Comparison of ENCODE assay signal across 8 mouse cellular contexts in the genomic region with DNA sequence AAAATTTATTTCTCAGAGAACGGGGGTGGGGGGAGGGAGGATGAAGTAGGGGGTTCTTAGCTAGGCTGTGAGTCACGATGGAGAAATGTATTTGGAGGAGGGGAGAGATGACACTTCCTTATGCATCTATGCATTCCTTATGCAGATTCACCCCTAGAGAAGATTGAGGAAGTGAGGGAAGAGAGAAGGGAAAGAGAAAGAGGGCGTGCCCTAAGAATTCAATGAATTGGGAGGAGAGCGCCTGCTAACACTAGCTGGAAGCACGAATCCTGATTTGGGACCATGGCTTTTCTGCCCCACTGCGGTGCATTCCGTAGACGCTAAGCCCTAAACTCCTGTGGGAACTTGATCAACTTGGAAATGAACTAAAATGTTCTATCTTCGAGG. TPM values are rescaled to one million over a fixed set of nuclear protein-coding genes. Genes with fewer than 3 reads are reported as not detected.
A peak's percentile ranks its signal among the peaks of the same experiment; 100 is the strongest.
DNase-seq lines count a peak whose midpoint lies in the region; ATAC-seq and TF ChIP-seq lines count a peak whose summit lies in the region.

No protein-coding gene starts in this region.

- H3K27me3 ChIP-seq in heart, postnatal 0 days (ENCODE audit: control insufficient read depth, insufficient read depth, low read length): peaks cover 24% of the 10 kb centered on the region
- peaks cover 40% of the 10 kb centered on the region for H3K27me3 ChIP-seq in embryonic facial prominence, embryonic 13.5 days
- H3K27me3 ChIP-seq in intestine, postnatal 0 days (replicated peaks; ENCODE audit: control insufficient read depth, insufficient read depth, low read length): 0 out of 2 replicates have a peak, but pooled peaks cover 3% of the 10 kb centered on the region
- 0 out of 2 replicates have a peak, but pooled peaks cover 6% of the 10 kb centered on the region for H3K27me3 ChIP-seq in midbrain, embryonic 16.5 days (ENCODE audit: control insufficient read depth, insufficient read depth, low read depth, low read length)

- H3K36me3 ChIP-seq in heart, postnatal 0 days (replicated peaks; ENCODE audit: control insufficient read depth, insufficient read depth, low read length): no peaks in the 10 kb centered on the region
- H3K36me3 ChIP-seq in embryonic facial prominence, embryonic 13.5 days: no peaks in the 10 kb centered on the region
- H3K36me3 ChIP-seq in intestine, postnatal 0 days (ENCODE audit: control insufficient read depth, insufficient read depth): no peaks in the 10 kb centered on the region
- H3K36me3 ChIP-seq in midbrain, embryonic 16.5 days (ENCODE audit: control insufficient read depth, insufficient read depth, low read length): no peaks in the 10 kb centered on the region

- no peak for ATAC-seq in heart, postnatal 0 days (ENCODE audit: insufficient read depth, low read depth)
- ATAC-seq in embryonic facial prominence, embryonic 13.5 days (ENCODE audit: insufficient number of reproducible peaks, insufficient read depth, low FRiP score, low TSS enrichment, low read depth): no peak
- ATAC-seq in intestine, postnatal 0 days: no peak
- no peak for ATAC-seq in midbrain, embryonic 16.5 days

- H3K4me1 ChIP-seq in heart, postnatal 0 days (ENCODE audit: control insufficient read depth, insufficient read depth): peaks cover 9% of the 10 kb centered on the region; the same call in 1 of the 2 replicates
- H3K4me1 ChIP-seq in embryonic facial prominence, embryonic 13.5 days: peaks cover 5% of the 10 kb centered on the region; the same call in 1 of the 2 replicates
- peaks cover 5% of the 10 kb centered on the region; the same call in 1 of the 2 replicates for H3K4me1 ChIP-seq in intestine, postnatal 0 days (replicated peaks; ENCODE audit: control insufficient read depth, insufficient read depth, low read length)
- peaks cover 3% of the 10 kb centered on the region; the same call in 1 of the 2 replicates for H3K4me1 ChIP-seq in midbrain, embryonic 16.5 days (ENCODE audit: control insufficient read depth, insufficient read depth, low read length)

- 14% methylated on average over 9 of the region's 9 CpGs for WGBS in heart, postnatal 0 days
- WGBS in embryonic facial prominence, embryonic 13.5 days: 12% methylated on average over 9 of the region's 9 CpGs
- WGBS in intestine, postnatal 0 days: 14% methylated on average over 9 of the region's 9 CpGs
- WGBS in midbrain, embryonic 16.5 days: 13% methylated on average over 9 of the region's 9 CpGs

- H3K27ac ChIP-seq in heart, postnatal 0 days (ENCODE audit: low read depth): no peak overlapping the region
- H3K27ac ChIP-seq in embryonic facial prominence, embryonic 13.5 days: no peak overlapping the region
- no peak overlapping the region for H3K27ac ChIP-seq in intestine, postnatal 0 days (ENCODE audit: low read depth, low read length)
- H3K27ac ChIP-seq in midbrain, embryonic 16.5 days (ENCODE audit: low read length): peak overlapping the region; percentile 88; the same call in 1 of the 2 replicates

- no peak overlapping the region for H3K9ac ChIP-seq in heart, postnatal 0 days (replicated peaks; ENCODE audit: low read depth, low read length)
- H3K9ac ChIP-seq in embryonic facial prominence, embryonic 13.5 days: peak overlapping the region; percentile 62; the same call in 1 of the 2 replicates
- no peak overlapping the region for H3K9ac ChIP-seq in intestine, postnatal 0 days (ENCODE audit: low read depth, low read length)
- H3K9ac ChIP-seq in midbrain, embryonic 16.5 days (ENCODE audit: low read depth, low read length): peak overlapping the region; percentile 86

- H3K4me2 ChIP-seq in heart, postnatal 0 days (ENCODE audit: low read depth, low read length): peak overlapping the region; percentile 88
- H3K4me2 ChIP-seq in embryonic facial prominence, embryonic 13.5 days: peak overlapping the region; percentile 98
- peak overlapping the region; percentile 93 for H3K4me2 ChIP-seq in intestine, postnatal 0 days (replicated peaks; ENCODE audit: low read depth)
- peak overlapping the region; percentile 97 for H3K4me2 ChIP-seq in midbrain, embryonic 16.5 days (ENCODE audit: low read length)

- no peak for TF ChIP-seq EP300 in heart, postnatal 0 days (IDR thresholded peaks at IDR 0.05; ENCODE audit: low read depth)

- peak overlapping the region; percentile 55 for H3K4me3 ChIP-seq in heart, postnatal 0 days (ENCODE audit: low read depth, low read length)
- H3K4me3 ChIP-seq in embryonic facial prominence, embryonic 13.5 days: peak overlapping the region; percentile 52
- H3K4me3 ChIP-seq in intestine, postnatal 0 days (ENCODE audit: low read depth, low read length): peak overlapping the region; percentile 42
- peak overlapping the region; percentile 66 for H3K4me3 ChIP-seq in midbrain, embryonic 16.5 days (ENCODE audit: low read depth, low read length)

- DNase-seq in heart, postnatal 0 days (ENCODE audit: low spot score): no peak
- no peak for DNase-seq in heart, postnatal 4 days
- DNase-seq in adrenal gland, adult (ENCODE audit: inconsistent age in 2 of 2, low spot score in 1 of 2): no peak
- DNase-seq in cerebellum, adult 18-20 months: no peak
- DNase-seq in left cerebral cortex, adult 9 months (ENCODE audit: low spot score in 2 of 2): no peak

- TF ChIP-seq CTCF in heart, postnatal 0 days (IDR thresholded peaks at IDR 0.05; ENCODE audit: low read depth): no peak
- no peak for TF ChIP-seq CTCF in intestine, postnatal 0 days (IDR thresholded peaks at IDR 0.05; ENCODE audit: low read depth)

- no peaks in the 10 kb centered on the region for H3K9me3 ChIP-seq in heart, postnatal 0 days (replicated peaks; ENCODE audit: control insufficient read depth, low read length)
- no peaks in the 10 kb centered on the region; the same call in 1 of the 2 replicates for H3K9me3 ChIP-seq in embryonic facial prominence, embryonic 13.5 days
- no peaks in the 10 kb centered on the region for H3K9me3 ChIP-seq in intestine, postnatal 0 days (ENCODE audit: control insufficient read depth)
- no peaks in the 10 kb centered on the region for H3K9me3 ChIP-seq in midbrain, embryonic 16.5 days (replicated peaks; ENCODE audit: control insufficient read depth, low read length, poor library complexity, severe bottlenecking)

RNA-seq across cellular contexts. Expression of a gene that starts 56.1 kb away (rescaled TPM):
- not detected in 2 replicates for total RNA-seq in heart, postnatal 0 days (2014; rRNA removed; ENCODE audit: low replicate concordance)
- polyA plus RNA-seq in heart, postnatal 0 days (2015; fragmentation: Nextera tagmentation; extraction: Ambion mirVana): not detected in 2 replicates
- total RNA-seq in heart, postnatal 4 days (2021): not detected
- polyA plus RNA-seq in embryonic facial prominence, embryonic 13.5 days (2015; fragmentation: Nextera tagmentation; extraction: Ambion mirVana): 1.4 and 1.7 TPM in 2 replicates
- polyA plus RNA-seq in intestine, postnatal 0 days (2015; fragmentation: Nextera tagmentation; extraction: Ambion mirVana): not detected in 2 replicates
- polyA plus RNA-seq in midbrain, embryonic 16.5 days (2015; fragmentation: Nextera tagmentation; extraction: Ambion mirVana): not detected in 2 replicates

Comparison
In these comparisons a context has a peak if more than half of its experiments do, and no peak if none do; other contexts are left out.
1. H3K9ac ChIP-seq: peak in embryonic facial prominence, embryonic 13.5 days (single experiment) and midbrain, embryonic 16.5 days (single experiment); none in heart, postnatal 0 days (single experiment) and intestine, postnatal 0 days (single experiment).
2. Peak in every context shown above with its lines, with median percentiles within 50 percentile points of each other: H3K4me2 ChIP-seq and H3K4me3 ChIP-seq.